Mouse (Mus musculus) G1E (cell line): ENCODE measurements around the gene Rims1.

Source experiments
- CTCF ChIP-seq: IDR thresholded peaks from 2 replicates; pipeline ENCODE4 v1.5.1; 2012; ENCODE audit warnings: low read depth, low read length, inconsistent platforms, mixed read lengths
- TAL1 ChIP-seq: conservative IDR thresholded peaks from 2 replicates; pipeline ENCODE4 v1.6.1; 2012; ENCODE audit warnings: low read depth, low read length, inconsistent platforms, mixed read lengths

DNA sequence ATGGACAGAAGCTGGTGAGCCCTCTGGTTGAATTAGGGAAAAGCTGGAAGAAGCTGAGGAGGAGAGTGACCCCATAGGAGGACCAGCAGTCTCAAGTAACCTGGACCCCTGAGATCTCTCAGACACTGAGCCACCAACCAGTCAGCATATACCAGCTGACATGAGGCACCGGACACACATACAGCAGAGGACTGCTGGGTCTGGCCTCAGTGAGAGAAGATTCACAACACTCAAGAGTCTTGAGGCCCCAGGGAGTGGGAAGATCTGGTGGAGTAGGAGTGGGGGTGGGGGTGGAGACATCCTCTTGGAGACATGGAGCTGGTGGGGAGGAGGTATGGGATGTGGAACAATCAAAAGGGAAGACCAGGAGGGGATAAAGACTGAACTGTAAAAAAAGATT, 233.1 kb downstream of the Rims1 start:
- TF ChIP-seq CTCF (no peak), TAL1 (no peak)
